Mouse (Mus musculus) left cerebral cortex, adult 8-10 months (tissue): Measurements from ENCODE around the gene Robo4. TPM values are rescaled to one million over a fixed set of nuclear protein-coding genes. Genes with fewer than 3 reads are reported as not detected.

ENCODE experiments used
- DNase-seq, 2 experiments: peaks; one replicate each; pipeline ENCODE4 v3.0.0; 2022; ENCODE audit warnings: low spot score in 2 of 2
- total RNA-seq, 4 experiments: library from RNA; stranded (reverse); gene quantifications; 2 replicates each; pipeline ENCODE4 v1.2.4; 2022

Robo4 gene
- total RNA-seq, 4 experiments from 2014 or later = 6.4 to 8.2 (median 6.6) TPM

DNA sequence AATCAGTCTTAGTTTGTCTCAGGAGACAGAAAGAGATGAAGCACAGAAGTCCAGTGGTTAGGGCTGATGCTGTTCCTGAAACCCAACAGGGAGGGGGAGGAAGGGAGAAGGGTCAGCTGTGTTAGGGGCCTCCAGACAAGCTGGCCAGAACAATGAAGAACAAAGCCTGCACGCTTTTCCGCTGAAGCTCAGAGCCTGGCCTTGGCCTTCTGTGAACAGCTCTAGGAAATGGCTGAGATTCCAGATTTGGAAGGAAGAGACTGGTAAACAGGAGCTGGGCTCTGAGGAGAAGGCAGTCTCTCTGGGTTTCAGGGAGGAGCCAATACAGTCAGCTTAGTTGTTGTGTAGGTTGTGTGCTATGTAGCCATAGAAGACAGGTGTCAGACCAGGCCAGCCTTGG lies 1.1 kb upstream of the Robo4 start:
- DNase-seq = no peak

- DNase-seq = no peak
Observed at GRCm38 (mm10) chr9:37402501-37402900, 804 bp downstream of the Robo4 start.

DNA sequence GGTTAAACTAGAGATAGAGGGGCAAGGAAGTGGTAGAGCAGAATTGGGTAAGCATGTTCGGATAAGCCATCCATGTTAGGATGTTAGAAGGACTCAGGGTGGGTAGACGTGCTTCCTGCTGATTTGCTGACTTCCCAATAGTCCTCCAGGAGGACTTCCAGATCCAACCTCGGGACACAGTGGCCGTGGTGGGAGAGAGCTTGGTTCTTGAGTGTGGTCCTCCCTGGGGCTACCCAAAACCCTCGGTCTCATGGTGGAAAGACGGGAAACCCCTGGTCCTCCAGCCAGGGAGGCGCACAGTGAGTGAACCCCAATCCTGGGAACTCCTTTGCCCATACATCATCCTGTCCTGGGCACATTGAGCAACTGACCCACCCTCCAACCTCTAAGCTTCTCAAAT lies 1.3 kb downstream of the Robo4 start:
- DNase-seq = no peak

DNA sequence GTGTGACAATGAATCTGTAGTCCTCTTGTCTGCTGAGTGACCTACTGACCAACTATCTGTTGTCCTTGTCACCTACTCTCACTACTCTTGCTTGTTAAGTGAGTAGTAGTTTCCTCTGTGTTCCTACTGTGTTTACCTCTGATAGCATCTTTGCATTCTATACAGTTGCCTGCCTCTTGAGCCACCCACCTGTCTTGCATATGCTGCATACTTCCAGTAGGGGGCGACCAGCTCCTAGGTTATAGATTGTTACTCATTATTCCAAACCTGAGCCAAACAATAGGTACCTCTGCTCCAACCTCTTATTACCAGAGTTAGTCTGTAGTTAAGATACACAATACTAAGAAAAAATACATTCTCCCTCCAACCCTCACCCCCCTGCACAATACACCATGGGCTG lies 4.7 kb downstream of the Robo4 start:
- DNase-seq = no peak

DNA sequence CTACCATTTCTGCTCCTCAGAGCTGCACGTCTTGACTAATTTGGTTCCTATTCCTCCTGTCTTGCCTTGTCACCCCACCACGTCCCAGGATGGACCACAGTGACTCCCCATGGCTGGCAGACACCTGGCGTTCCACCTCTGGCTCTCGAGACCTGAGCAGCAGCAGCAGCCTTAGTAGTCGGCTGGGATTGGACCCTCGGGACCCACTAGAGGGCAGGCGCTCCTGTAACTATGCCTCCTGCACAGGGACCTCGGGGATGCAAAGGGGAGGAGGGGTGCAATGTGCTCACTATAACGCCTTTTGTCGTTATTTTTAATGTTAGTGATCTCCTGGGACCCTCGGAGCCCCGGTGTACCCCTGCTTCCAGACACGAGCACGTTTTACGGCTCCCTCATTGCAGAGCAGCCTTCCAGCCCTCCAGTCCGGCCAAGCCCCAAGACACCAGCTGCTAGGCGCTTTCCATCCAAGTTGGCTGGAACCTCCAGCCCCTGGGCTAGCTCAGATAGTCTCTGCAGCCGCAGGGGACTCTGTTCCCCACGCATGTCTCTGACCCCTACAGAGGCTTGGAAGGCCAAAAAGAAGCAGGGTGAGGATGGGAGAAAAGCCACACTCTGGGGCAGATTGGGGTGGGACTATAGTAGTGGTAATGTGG lies 6.3 kb downstream of the Robo4 start:
- DNase-seq = no peak

DNA sequence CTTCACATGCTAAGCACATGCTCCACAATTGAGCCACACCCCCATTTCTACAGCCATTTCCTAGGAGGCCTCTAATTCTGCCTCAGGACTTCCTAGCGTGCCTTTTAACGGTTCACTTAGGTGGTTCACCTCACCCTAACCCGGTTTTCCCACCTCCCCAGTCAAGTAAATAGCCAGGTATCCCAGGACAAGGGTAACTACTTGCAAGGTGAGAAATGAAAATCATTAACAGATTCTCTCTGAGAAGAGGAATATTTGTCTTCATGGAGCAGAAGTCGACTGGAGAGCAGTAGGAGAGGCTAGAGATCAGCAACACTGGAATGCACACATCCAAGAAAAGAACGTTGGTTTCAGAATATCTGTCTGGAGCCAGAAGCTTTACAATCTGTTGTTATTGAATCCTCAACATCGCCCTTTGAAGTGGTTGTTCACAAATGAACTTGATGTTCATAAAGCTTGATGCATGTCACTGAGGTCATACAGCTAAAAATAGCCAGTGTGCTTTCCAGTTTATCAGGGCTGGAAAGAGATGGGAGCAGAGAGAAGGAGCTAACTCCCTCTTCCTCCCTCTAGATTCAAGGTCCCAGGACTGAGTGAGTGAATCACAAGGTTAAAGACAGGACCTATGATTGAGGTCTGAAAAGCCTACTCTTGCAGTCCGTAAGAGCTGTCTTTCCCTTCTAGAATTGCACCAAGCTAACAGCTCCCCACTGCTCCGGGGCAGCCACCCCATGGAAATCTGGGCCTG lies 8.2 kb downstream of the Robo4 start:
- DNase-seq = no peak

DNA sequence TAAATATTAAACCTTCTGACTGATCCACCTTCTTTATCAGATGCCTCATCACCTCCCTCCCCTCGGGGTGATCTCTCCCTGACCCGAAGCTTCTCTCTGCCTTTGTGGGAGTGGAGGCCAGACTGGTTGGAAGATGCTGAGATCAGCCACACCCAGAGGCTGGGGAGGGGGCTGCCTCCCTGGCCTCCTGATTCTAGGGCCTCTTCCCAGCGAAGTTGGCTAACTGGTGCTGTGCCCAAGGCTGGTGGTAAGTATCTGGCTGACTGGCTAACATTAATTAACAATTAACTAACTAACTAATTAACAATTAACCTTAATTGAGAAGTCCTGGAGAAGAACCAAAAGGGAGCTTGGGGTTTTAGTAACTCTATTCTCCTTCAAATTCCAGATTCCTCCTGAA lies 11.3 kb downstream of the Robo4 start:
- no peak for DNase-seq

- no peak for DNase-seq
Observed at GRCm38 (mm10) chr9:37414666-37415065, 13.0 kb downstream of the Robo4 start.

DNA sequence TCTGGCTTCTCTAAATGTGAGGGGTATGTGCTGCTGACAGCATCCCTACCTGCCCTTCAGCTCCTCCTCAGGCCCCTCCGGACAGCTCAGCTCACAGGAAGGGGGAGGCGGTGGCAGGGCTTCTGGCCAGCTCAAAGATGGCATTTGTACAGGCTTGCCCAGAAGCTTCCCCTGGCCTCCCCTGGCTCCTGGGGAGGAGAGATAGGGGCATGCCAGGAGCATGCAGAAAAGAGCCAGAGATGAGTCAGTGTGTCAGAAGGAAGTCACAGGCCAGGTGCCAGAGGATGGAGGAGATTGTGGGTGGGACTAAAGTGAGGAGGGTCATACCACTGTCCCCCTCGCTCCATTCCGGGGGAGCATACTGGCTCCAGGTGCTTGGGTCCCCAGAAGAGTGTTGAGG lies 17.1 kb downstream of the Robo4 start:
- DNase-seq = no peak

GRCm38 (mm10) chr9:37420676-37421075 lies 19.0 kb downstream of the Robo4 start:
- peak in 1 of 2 experiments; percentile 54 for DNase-seq

GRCm38 (mm10) chr9:37421239-37421638 lies 19.5 kb downstream of the Robo4 start:
- no peak for DNase-seq

- peak in 1 of 2 experiments; percentile 6 for DNase-seq
Observed at GRCm38 (mm10) chr9:37429326-37429725, 27.6 kb downstream of the Robo4 start.

DNA sequence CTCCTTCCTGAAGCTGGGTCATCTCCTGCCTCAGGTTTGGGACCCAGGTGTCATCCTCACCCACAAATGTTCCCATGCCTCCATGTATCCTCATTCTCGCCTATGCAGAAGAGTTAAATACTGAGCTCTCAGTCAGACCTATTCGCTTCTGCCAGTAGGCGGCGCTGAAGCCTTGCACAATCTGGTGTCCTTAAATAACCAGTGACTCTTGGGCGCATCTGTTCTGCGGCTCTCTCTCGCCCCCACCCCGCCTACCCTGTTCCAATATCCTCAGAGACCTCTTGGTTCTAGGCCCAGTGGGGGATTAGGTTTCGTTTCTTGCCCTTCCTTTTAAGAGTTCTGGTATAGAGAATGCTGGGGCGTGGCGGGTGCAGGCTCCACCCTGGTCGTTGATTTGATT lies 28.9 kb downstream of the Robo4 start:
- peak; percentile 87 to 88 for DNase-seq

- DNase-seq = no peak
Observed at GRCm38 (mm10) chr9:37432026-37432666, 30.4 kb downstream of the Robo4 start.

DNA sequence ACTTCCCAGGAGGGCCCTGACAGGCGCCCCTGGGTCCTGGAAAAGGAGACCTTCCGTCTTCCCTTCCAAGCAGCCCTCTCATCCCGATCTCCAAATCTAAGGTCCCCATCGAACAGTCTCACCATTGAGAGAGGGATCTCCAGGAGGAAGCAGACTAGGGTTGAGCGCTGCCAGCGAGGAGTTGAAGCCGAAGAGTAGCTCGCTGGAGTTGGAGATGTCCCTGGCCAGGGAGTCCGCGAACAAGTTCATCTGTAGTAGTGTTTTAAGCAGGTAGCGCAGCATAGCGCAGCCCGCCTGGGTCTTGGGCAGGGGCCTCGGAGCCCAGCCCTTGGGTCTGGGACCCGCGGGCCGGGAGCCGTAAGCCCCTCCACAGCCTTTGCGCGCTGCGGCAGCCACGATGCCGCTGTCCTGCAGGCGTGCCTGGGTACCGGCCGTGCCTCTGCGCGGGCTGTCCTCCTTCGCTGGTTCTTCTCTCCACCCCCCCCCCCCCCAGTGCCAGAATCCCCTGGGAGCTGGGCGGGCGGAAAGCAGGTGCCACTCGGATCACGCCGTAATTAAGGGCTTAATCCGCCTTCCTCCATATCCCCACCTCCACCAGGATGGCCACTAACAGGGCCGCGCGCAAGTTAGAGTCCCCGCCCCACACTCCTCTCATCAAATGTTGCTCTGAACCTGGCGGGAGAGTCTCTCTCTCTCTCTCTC lies 31.2 kb downstream of the Robo4 start, which contains the start of gene Robo3:
TSS of gene Robo3 (minus strand) at position 527 of the 702 bp plus-strand sequence.
- DNase-seq = no peak

DNA sequence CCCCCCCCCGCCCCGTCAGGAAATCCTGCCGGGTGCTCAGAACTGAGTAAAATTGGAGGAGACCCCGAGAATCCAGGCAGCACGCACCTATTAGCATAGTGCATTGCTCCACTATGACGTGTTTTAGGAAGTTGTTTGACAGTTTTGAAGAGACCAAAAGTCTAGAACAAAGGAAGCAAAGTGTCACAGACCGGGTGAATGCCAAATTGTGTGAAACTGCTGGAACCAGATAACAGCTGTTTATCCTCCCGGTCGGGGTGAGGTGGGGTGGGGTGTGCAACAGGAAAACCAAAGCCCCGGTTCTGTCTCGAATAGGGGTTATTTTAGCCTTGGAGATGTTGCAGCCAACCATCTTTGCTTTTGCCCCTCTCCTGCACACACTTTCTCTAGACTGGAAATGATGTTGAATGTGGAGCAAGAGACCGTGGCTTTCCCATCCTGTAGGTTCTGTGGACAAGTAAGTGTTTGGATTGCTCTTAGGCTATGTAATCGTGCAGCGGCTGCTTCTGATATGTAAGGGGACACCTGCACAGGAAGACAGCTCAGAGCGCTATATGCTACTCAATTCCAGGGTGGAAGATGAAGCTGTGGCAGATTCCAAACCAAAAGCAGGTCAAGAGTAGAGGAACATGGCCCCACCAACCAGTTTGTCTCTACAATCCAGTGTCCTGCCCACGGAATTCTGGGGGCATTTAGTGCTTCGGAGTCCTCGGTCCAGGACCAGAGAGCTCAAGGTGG lies 32.3 kb downstream of the Robo4 start:
- no peak for DNase-seq

GRCm38 (mm10) chr9:37434932-37435331 lies 33.2 kb downstream of the Robo4 start:
- DNase-seq = no peak

DNA sequence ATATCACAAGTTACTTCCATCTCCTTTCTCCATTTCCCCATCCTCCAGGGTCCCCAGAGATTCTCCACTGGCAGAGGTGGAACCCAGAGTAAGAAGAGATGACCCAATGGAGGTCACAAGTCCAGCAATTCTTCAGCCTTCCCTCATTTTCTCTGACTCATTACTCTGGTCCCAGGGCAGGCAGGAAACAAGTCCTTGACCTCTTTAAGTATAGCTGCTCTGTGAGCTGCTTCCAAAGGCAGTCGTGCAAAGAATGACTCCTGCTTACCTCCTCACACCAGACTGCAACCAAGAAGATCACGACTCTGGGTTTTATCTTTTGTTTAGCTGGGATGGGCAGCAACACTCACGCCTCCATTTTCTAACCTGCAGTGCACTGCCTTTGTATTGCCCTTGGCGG lies 33.9 kb downstream of the Robo4 start:
- DNase-seq = no peak

DNA sequence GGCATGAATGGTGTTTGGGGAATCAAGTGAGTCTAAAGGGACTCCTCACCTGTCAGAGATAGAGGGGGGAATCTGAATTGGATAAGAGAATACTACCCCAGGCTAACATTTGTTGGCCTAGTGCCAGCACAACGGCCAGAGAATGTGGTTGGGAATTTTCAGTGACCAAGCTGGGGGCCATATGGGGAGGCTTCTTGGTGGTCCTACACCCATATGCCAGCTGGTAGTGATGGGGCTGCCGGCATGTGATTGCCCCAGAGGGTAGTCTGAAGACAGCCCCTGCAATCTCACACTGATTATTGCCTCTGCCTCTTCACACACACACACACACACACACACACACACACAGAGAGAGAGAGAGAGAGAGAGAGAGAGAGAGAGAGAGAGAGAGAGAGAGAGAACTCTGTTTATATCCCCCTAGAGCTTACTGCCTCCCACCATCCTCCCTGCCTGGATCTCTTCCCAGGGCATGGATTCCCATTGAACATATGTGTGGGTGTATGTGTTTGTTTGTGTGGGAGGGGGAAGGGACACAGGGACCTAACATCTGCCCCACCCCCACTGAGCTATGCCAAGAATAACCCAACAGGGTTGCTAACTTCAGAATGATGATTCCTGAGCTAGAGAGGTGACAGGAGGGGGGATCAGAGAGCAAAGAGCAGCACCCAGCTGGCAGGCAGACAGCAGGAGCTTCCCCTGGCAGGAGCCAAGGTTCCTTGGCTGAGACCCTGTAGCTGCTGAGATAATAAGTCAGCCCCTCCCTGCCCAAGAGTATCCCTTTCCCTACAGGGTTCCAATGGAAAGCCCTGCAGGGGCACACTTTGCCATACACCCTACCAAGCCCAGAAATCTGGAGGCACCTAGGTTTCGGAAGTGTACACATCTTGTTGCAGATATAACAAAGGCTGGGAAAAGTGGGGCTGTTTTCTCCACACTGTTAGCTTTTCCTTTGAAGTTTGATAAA lies 36.4 kb downstream of the Robo4 start:
- no peak for DNase-seq

DNA sequence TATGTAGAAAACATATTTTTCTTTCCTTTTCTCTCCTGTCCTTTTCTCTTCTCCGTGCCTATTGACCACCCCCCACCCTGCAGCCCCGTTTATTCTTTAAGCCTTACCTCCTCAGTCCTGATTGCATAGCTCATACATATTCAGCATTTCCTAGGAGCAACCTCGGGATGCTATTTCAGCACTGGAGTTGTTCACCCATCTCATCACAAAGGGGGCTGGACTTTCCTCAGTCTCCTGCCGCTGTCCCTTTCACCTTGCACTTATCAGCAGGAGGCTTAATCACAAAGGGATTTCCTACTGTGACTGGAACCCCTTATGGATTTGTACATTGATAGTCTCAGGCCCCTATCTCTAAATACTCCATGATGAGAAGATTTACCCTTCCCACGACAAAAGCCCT lies 50.7 kb downstream of the Robo4 start:
- no peak for DNase-seq
